Mouse (Mus musculus) thymus, adult 2 months (tissue): Measurements from ENCODE around the gene Rras. TPM values are rescaled to one million over a fixed set of nuclear protein-coding genes. Genes with fewer than 3 reads are reported as not detected.

Experiments used
- DNase-seq: peaks from one replicate; pipeline ENCODE4 v3.0.0; 2021
- H3K27ac ChIP-seq: fragments of 200-500 bp; 2 replicates; pipeline ENCODE4 v1.5.1; 2012; ENCODE audit warnings: low read length, control low read depth; ENCODE audit not compliant: control insufficient read depth, insufficient read depth
- H3K27me3 ChIP-seq: fragments of 200-500 bp; 2 replicates; pipeline ENCODE4 v1.6.1; 2012; ENCODE audit warnings: mild to moderate bottlenecking, low read length, moderate library complexity, mixed read lengths; ENCODE audit not compliant: control insufficient read depth, insufficient read depth
- H3K36me3 ChIP-seq: fragments of 200-500 bp; 2 replicates; pipeline ENCODE4 v1.6.1; 2012; ENCODE audit warnings: mild to moderate bottlenecking, low read length, moderate library complexity; ENCODE audit not compliant: control insufficient read depth, insufficient read depth
- H3K4me1 ChIP-seq: fragments of 200-500 bp; replicated peaks from 2 replicates; pipeline ENCODE4 v1.6.1; 2012; ENCODE audit warnings: low read length; ENCODE audit not compliant: control insufficient read depth, insufficient read depth
- H3K4me3 ChIP-seq: fragments of 200-500 bp; 2 replicates; pipeline ENCODE4 v1.5.1; 2012; ENCODE audit warnings: mild to moderate bottlenecking, low read length, control low read depth, moderate library complexity; ENCODE audit not compliant: control insufficient read depth, insufficient read depth
- CTCF ChIP-seq: fragments of 200-500 bp; IDR thresholded peaks from 2 replicates; pipeline ENCODE4 v1.5.1; 2012; ENCODE audit warnings: mild to moderate bottlenecking, control low read depth, low read length, moderate library complexity, borderline replicate concordance; ENCODE audit not compliant: control insufficient read depth, poor library complexity, insufficient read depth; ENCODE audit errors: extremely low read depth
- POLR2A ChIP-seq: fragments of 200-500 bp; IDR thresholded peaks from 2 replicates; pipeline ENCODE4 v1.6.1; 2012; ENCODE audit warnings: mild to moderate bottlenecking, low read length, control low read depth, moderate library complexity; ENCODE audit not compliant: control insufficient read depth, poor library complexity, insufficient read depth; ENCODE audit errors: extremely low read depth
- WGBS: fragments of 180-500 bp; shearing (Covaris S2); methylation state at CpG from one replicate; pipeline ENCODE4 v1.1.7; 2018; 5-methylcytosine and 5-hydroxymethylcytosine counted together
- polyA plus RNA-seq: library from polyadenylated mRNA; depleted of rRNA; stranded (reverse); fragments of >200 nt; gene quantifications from 2 replicates; pipeline ENCODE4 v1.2.3, GENCODE M21; 2012

Rras gene
- polyA plus RNA-seq, 1 experiment = 62.3 TPM

GRCm38 (mm10) chr7:45024281-45025248 lies 6.8 kb downstream of the Rras start:
- WGBS = 83% methylated on average over 15 of the region's 15 CpGs
- DNase-seq = no peak
- no peak for TF ChIP-seq CTCF
- TF ChIP-seq POLR2A = no peak
- Histone ChIP-seq H3K4me3 (no peak overlapping the region), H3K27ac (no peak overlapping the region), H3K27me3 (no peaks in the 10 kb centered on the region), H3K36me3 (peaks cover 17% of the 10 kb centered on the region), H3K4me1 (no peaks in the 10 kb centered on the region)

- DNase-seq = no peak
- no peak for TF ChIP-seq POLR2A
- no peak for TF ChIP-seq CTCF
- H3K27ac ChIP-seq = no peak overlapping the region
These were observed 8.0 kb downstream of the Rras start for GRCm38 (mm10) chr7:45025601-45026220.

GRCm38 (mm10) chr7:45026256-45026655 lies 8.5 kb downstream of the Rras start:
- Histone ChIP-seq H3K27me3 (no peaks in the 10 kb centered on the region), H3K36me3 (peaks cover 34% of the 10 kb centered on the region), H3K27ac (no peak overlapping the region), H3K4me1 (no peaks in the 10 kb centered on the region), H3K4me3 (no peak overlapping the region)
- DNase-seq = no peak
- TF ChIP-seq POLR2A (no peak), CTCF (no peak)
- WGBS = 94% methylated on average over 2 of the region's 2 CpGs

More at GRCm38 (mm10) chr7:45025601-45026220, 8.0 kb downstream of the Rras start:
- WGBS = 79% methylated on average over 8 of the region's 8 CpGs
- Histone ChIP-seq H3K27me3 (no peaks in the 10 kb centered on the region), H3K4me1 (no peaks in the 10 kb centered on the region), H3K4me3 (no peak overlapping the region), H3K36me3 (peaks cover 28% of the 10 kb centered on the region)

- Histone ChIP-seq H3K4me1 (no peaks in the 10 kb centered on the region), H3K27ac (no peak overlapping the region), H3K36me3 (peaks cover 43% of the 10 kb centered on the region), H3K27me3 (no peaks in the 10 kb centered on the region), H3K4me3 (no peak overlapping the region)
- no peak for DNase-seq
- 98% methylated on average over 9 of the region's 9 CpGs for WGBS
- TF ChIP-seq CTCF = no peak
- TF ChIP-seq POLR2A = no peak
These were observed 10.0 kb downstream of the Rras start for GRCm38 (mm10) chr7:45027761-45028160.

GRCm38 (mm10) chr7:45028351-45028750 lies 10.6 kb downstream of the Rras start:
- H3K27me3 ChIP-seq = no peaks in the 10 kb centered on the region
- H3K4me3 ChIP-seq = no peak overlapping the region
- DNase-seq = no peak
- H3K36me3 ChIP-seq = peaks cover 49% of the 10 kb centered on the region
- H3K27ac ChIP-seq = no peak overlapping the region
- no peak for TF ChIP-seq POLR2A
- TF ChIP-seq CTCF = no peak
- no peaks in the 10 kb centered on the region for H3K4me1 ChIP-seq
- 95% methylated on average over 11 of the region's 11 CpGs for WGBS

- TF ChIP-seq CTCF = no peak
- TF ChIP-seq POLR2A = no peak
- peaks cover 64% of the 10 kb centered on the region for H3K36me3 ChIP-seq
- WGBS = 97% methylated on average over 6 of the region's 6 CpGs
These were observed 12.2 kb downstream of the Rras start for GRCm38 (mm10) chr7:45029995-45030394.

More at GRCm38 (mm10) chr7:45029995-45030394, 12.2 kb downstream of the Rras start:
- DNase-seq = no peak
- no peak overlapping the region for H3K27ac ChIP-seq
- no peak overlapping the region for H3K4me3 ChIP-seq
- H3K27me3 ChIP-seq = no peaks in the 10 kb centered on the region
- H3K4me1 ChIP-seq = no peaks in the 10 kb centered on the region
